Mouse (Mus musculus) heart, postnatal 0 days (tissue): ENCODE data around the gene Kirrel. TPM values are rescaled to one million over a fixed set of nuclear protein-coding genes. Genes with fewer than 3 reads are reported as not detected.

Experiments
- ATAC-seq: fragments of 200-750 bp; cut with Nextera tagmentation; 2 replicates; pipeline ENCODE4 v1.8.0; 2017; ENCODE audit warnings: low read depth, moderate number of reproducible peaks, moderate library complexity; ENCODE audit not compliant: insufficient read depth
- DNase-seq: peaks from one replicate; pipeline ENCODE4 v3.0.0-alpha.2; 2016; ENCODE audit warnings: low spot score
- H3K27ac ChIP-seq: fragments of 300-500 bp; sonication (generic); 2 replicates; pipeline ENCODE4 v1.5.1; 2014; ENCODE audit warnings: low read depth, mild to moderate bottlenecking
- H3K27me3 ChIP-seq: fragments of 300-500 bp; sonication (generic); 2 replicates; pipeline ENCODE4 v1.6.1; 2014; ENCODE audit warnings: low read length, mixed read lengths; ENCODE audit not compliant: control insufficient read depth, insufficient read depth
- H3K36me3 ChIP-seq: fragments of 300-500 bp; sonication (generic); replicated peaks from 2 replicates; pipeline ENCODE4 v1.6.1; 2014; ENCODE audit warnings: low read length, mixed read lengths; ENCODE audit not compliant: control insufficient read depth, insufficient read depth
- H3K4me1 ChIP-seq: fragments of 300-500 bp; sonication (generic); 2 replicates; pipeline ENCODE4 v1.6.1; 2014; ENCODE audit warnings: antibody characterized with exemption; ENCODE audit not compliant: control insufficient read depth, insufficient read depth
- H3K4me2 ChIP-seq: fragments of 300-500 bp; sonication (generic); 2 replicates; pipeline ENCODE4 v1.6.1; 2014; ENCODE audit warnings: low read depth, mild to moderate bottlenecking, low read length, moderate library complexity
- H3K4me3 ChIP-seq: fragments of 300-500 bp; sonication (generic); 2 replicates; pipeline ENCODE4 v1.5.1; 2014; ENCODE audit warnings: low read depth, low read length
- H3K9ac ChIP-seq: fragments of 300-500 bp; sonication (generic); replicated peaks from 2 replicates; pipeline ENCODE4 v1.6.1; 2014; ENCODE audit warnings: low read depth, low read length, mixed read lengths
- H3K9me3 ChIP-seq: fragments of 300-500 bp; sonication (generic); replicated peaks from 2 replicates; pipeline ENCODE4 v1.6.1; 2016; ENCODE audit warnings: low read length; ENCODE audit not compliant: control insufficient read depth
- CTCF ChIP-seq: IDR thresholded peaks from 2 replicates; pipeline ENCODE4 v1.5.1; 2016; ENCODE audit warnings: antibody characterized with exemption, control low read depth, low read depth
- EP300 ChIP-seq: IDR thresholded peaks from 2 replicates; pipeline ENCODE4 v1.6.1; 2016; ENCODE audit warnings: antibody characterized with exemption, low read depth
- WGBS: fragments of 180-500 bp; shearing (Covaris S2); extraction: QIAGEN DNeasy Blood & Tissue Kit; methylation state at CpG from one replicate; pipeline ENCODE4 v1.1.7; 2014; 5-methylcytosine and 5-hydroxymethylcytosine counted together
- polyA plus RNA-seq: library from polyadenylated mRNA; unstranded; fragments of >200 nt; fragmentation: Nextera tagmentation; extraction: Ambion mirVana; gene quantifications from 2 replicates; pipeline ENCODE4 v1.2.1, GENCODE M21; 2015
- total RNA-seq: library from RNA; depleted of rRNA; stranded (reverse); fragments of >200 nt; gene quantifications from 2 replicates; pipeline ENCODE4 v1.2.3, GENCODE M21; 2014; ENCODE audit warnings: low replicate concordance

The Kirrel gene
- total and polyA plus RNA-seq, 2 experiments from 2014 or later, result 3.5 to 13.9 TPM

DNA sequence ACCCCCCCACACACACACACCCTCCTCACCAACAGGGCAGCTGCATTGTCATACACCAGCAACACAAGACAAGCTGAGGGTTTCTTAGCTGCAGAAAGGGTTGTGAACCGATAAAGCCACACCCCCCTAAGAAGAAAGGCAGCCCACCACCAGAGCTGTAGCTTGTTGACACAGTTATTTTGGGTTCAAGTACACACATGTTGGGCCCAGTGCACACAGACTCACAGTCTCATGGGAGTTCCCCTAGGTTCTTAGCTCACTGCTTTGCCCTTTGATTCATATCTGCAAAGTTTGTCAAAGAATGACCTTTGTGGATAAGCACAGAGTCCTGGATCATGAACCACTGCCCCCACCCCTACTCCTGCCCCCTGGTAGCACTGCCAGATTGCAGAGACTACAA lies 120.6 kb downstream of the Kirrel start:
- no peak for DNase-seq
- no peak overlapping the region for H3K27ac ChIP-seq
- WGBS, result 63% methylated on average over 1 of the region's 1 CpGs
- H3K4me3 ChIP-seq, result no peak overlapping the region
- H3K9me3 ChIP-seq, result no peaks in the 10 kb centered on the region
- no peaks in the 10 kb centered on the region for H3K4me1 ChIP-seq
- H3K36me3 ChIP-seq, result no peaks in the 10 kb centered on the region
- no peak overlapping the region for H3K9ac ChIP-seq
- H3K27me3 ChIP-seq, result no peaks in the 10 kb centered on the region
- ATAC-seq, result no peak
- TF ChIP-seq CTCF (no peak), EP300 (no peak)
- no peak overlapping the region for H3K4me2 ChIP-seq

DNA sequence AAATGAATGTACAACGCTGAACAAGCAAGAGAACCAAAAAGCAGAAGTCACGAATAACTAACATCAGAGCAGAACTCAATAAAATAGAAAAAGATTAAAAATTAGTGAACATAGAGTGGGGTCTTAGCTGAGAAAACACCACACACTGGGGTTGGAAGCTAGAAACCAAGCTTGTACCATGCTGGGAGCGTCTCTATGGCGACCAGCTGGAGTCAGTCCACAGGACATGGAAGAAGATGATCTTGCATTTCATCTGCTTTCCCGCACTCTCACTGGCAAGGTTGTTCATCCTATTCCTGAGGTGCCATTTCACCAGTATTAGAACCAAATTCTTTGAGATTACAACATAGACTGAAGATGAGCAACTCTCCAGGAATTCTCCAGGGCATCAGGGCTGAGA lies 126.7 kb downstream of the Kirrel start:
- H3K9me3 ChIP-seq, result no peaks in the 10 kb centered on the region
- H3K27ac ChIP-seq, result no peak overlapping the region
- no peak for TF ChIP-seq CTCF
- TF ChIP-seq EP300, result no peak
- WGBS, result 90% methylated on average over 5 of the region's 5 CpGs
- H3K4me2 ChIP-seq, result no peak overlapping the region
- H3K36me3 ChIP-seq, result no peaks in the 10 kb centered on the region
- no peaks in the 10 kb centered on the region for H3K27me3 ChIP-seq
- H3K4me3 ChIP-seq, result no peak overlapping the region
- no peak for ATAC-seq
- H3K4me1 ChIP-seq, result no peaks in the 10 kb centered on the region
- DNase-seq, result no peak
- no peak overlapping the region for H3K9ac ChIP-seq

DNA sequence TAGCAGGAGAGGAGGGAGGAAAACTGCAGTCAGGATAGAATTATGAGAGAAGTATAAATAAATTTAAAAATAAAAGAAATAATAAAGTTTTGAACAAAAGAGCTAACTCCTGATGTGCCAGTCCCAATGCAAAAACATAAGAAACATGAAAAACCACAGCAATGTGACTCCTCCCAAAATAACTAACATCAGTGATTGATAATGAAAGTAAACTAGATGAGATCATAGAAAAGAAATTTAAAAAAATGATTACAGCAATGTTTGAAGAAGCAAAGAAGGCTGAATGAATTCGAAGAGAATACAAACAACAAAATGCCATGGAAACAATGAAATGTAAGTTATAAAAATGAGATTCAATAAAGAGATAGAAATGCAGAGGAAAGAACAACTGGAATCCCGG lies 132.8 kb downstream of the Kirrel start:
- 71% methylated on average over 2 of the region's 2 CpGs for WGBS
- H3K4me3 ChIP-seq, result no peak overlapping the region
- no peak overlapping the region for H3K27ac ChIP-seq
- ATAC-seq (no peak), DNase-seq (no peak)
- H3K9me3 ChIP-seq, result no peaks in the 10 kb centered on the region
- H3K27me3 ChIP-seq, result no peaks in the 10 kb centered on the region
- no peak overlapping the region for H3K9ac ChIP-seq
- H3K36me3 ChIP-seq, result no peaks in the 10 kb centered on the region
- H3K4me1 ChIP-seq, result no peaks in the 10 kb centered on the region
- no peak overlapping the region for H3K4me2 ChIP-seq
- TF ChIP-seq CTCF, result no peak
- TF ChIP-seq EP300, result no peak

DNA sequence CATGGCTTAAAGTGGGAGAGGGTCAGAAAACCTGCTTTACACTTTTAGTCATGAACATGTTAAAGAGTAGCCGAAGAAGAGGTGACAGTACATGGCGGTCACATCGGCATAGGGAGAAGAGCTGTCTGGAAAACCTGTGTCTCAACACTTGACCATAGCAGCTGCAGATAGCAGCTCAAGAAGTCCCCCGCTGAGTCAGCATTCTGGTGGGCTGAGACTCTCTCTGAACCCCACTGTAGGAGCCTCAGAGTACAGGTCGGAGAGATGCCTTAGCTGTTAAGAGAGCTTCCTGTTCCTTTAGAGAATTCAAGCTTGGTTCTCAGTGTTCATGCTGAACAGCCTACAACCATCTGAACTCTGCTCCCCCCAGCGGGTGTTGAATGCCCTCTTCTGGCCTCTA lies 136.0 kb downstream of the Kirrel start:
- no peak overlapping the region for H3K27ac ChIP-seq
- H3K9ac ChIP-seq, result no peak overlapping the region
- H3K27me3 ChIP-seq, result no peaks in the 10 kb centered on the region
- no peaks in the 10 kb centered on the region for H3K9me3 ChIP-seq
- no peaks in the 10 kb centered on the region for H3K36me3 ChIP-seq
- no peak overlapping the region for H3K4me3 ChIP-seq
- TF ChIP-seq CTCF (no peak), EP300 (no peak)
- H3K4me1 ChIP-seq, result no peaks in the 10 kb centered on the region
- H3K4me2 ChIP-seq, result no peak overlapping the region
- WGBS, result 72% methylated on average over 6 of the region's 6 CpGs
- ATAC-seq, result no peak
- no peak for DNase-seq

DNA sequence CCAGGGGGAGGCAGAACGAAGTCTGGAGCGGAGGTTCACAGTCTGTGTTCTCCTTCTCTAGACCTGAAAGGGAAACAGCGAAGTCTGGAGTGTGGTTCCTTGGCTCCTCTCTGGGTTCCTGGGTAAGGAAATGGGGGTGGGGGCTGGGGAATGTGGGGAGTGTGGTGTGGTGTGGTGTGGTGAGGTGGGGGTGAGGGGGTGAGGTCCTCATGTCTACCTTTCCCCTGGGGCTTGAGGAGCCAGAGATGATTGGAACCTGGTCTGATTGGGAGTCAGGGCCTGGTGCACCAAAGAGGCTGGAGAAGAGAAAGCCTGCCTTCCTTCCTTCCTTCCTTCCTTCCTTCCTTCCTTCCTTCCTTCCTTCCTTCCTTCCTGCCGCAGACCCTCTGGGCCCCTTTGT lies 140.5 kb downstream of the Kirrel start:
- Histone ChIP-seq H3K4me2 (no peak overlapping the region), H3K36me3 (no peaks in the 10 kb centered on the region), H3K4me3 (no peak overlapping the region), H3K9ac (no peak overlapping the region), H3K4me1 (no peaks in the 10 kb centered on the region), H3K27ac (no peak overlapping the region), H3K9me3 (no peaks in the 10 kb centered on the region), H3K27me3 (no peaks in the 10 kb centered on the region)
- no peak for TF ChIP-seq EP300
- no peak for TF ChIP-seq CTCF
- no peak for DNase-seq
- ATAC-seq, result no peak
- WGBS, result 84% methylated on average over 3 of the region's 4 CpGs

DNA sequence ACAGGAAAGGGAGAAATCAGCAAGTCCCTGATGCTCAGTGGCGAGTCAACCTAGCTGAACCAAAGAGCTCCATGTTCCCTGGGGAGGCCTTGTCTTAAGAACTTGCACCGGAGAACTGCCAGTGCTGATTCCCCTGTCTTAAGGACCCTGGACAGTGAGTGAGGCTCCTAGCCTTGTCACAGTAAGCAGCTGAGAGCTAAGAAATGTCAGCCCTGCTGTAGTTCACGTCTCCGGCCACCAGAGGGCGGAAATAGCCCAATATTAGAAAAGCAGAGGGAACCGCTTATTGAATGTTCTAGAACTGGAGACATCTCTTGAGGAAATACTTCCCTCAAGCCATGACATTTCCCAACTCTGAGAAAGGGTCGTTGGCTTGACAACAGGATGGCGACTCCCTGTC lies 141.2 kb downstream of the Kirrel start:
- DNase-seq, result peak; percentile 55
- H3K9ac ChIP-seq, result no peak overlapping the region
- TF ChIP-seq EP300, result no peak
- peak; percentile 90 for TF ChIP-seq CTCF
- H3K27me3 ChIP-seq, result no peaks in the 10 kb centered on the region
- no peak overlapping the region for H3K4me2 ChIP-seq
- peak; percentile 47; the same call in 1 of the 2 replicates for ATAC-seq
- H3K4me3 ChIP-seq, result no peak overlapping the region
- no peaks in the 10 kb centered on the region for H3K9me3 ChIP-seq
- no peaks in the 10 kb centered on the region for H3K36me3 ChIP-seq
- H3K4me1 ChIP-seq, result no peaks in the 10 kb centered on the region
- H3K27ac ChIP-seq, result no peak overlapping the region
- 11% methylated on average over 8 of the region's 8 CpGs for WGBS
